Comparison of ENCODE assay signal across 11 mouse cellular contexts in genomic region chr9:56926025-56926360, GRCm38 (mm10). TPM values are rescaled to one million over a fixed set of nuclear protein-coding genes. Genes with fewer than 3 reads are reported as not detected.
DNase-seq lines count a peak whose midpoint lies in the region; ATAC-seq and TF ChIP-seq lines count a peak whose summit lies in the region.
"Had no signal": no experiment of that assay in that cellular context is flagged by ENCODE, and none has a peak within 500 bp of the region (broad histone marks: within the 10 kb centered on the region; RNA-seq: fewer than 3 reads in every experiment).

No protein-coding gene starts in this region.

- H3K27me3 ChIP-seq in cerebellum, adult 2 months (ENCODE audit: control insufficient read depth, insufficient read depth, low read length): no peaks in the 10 kb centered on the region
- no peaks in the 10 kb centered on the region for H3K27me3 ChIP-seq in kidney, postnatal 0 days (ENCODE audit: insufficient read depth, low read length)
- H3K27me3 ChIP-seq in hindbrain, embryonic 13.5 days: peaks cover 28% of the 10 kb centered on the region
- H3K27me3 ChIP-seq in liver, embryonic 16.5 days (ENCODE audit: control insufficient read depth, insufficient read depth, low read depth, low read length): peaks cover 19% of the 10 kb centered on the region
- H3K27me3 ChIP-seq: Patski had no signal

- H3K4me1 ChIP-seq in cerebellum, adult 2 months (ENCODE audit: control insufficient read depth, insufficient read depth, low read length): 0 out of 2 replicates have a peak, but pooled peaks cover 3% of the 10 kb centered on the region
- H3K4me1 ChIP-seq in kidney, postnatal 0 days (replicated peaks; ENCODE audit: insufficient read depth, low read length): peaks cover 42% of the 10 kb centered on the region
- H3K4me1 ChIP-seq in hindbrain, embryonic 13.5 days (replicated peaks): peaks cover 58% of the 10 kb centered on the region
- peaks cover 19% of the 10 kb centered on the region for H3K4me1 ChIP-seq in liver, embryonic 16.5 days (ENCODE audit: control insufficient read depth, low read depth, low read length)

- no peaks in the 10 kb centered on the region for H3K9me3 ChIP-seq in kidney, postnatal 0 days (replicated peaks; ENCODE audit: low read length)
- no peaks in the 10 kb centered on the region for H3K9me3 ChIP-seq in hindbrain, embryonic 13.5 days
- no peaks in the 10 kb centered on the region for H3K9me3 ChIP-seq in liver, embryonic 16.5 days (replicated peaks; ENCODE audit: control insufficient read depth, low read length)

- peaks cover 6% of the 10 kb centered on the region; the same call in 1 of the 2 replicates for H3K36me3 ChIP-seq in kidney, postnatal 0 days (ENCODE audit: insufficient read depth, low read length)
- H3K36me3 ChIP-seq in hindbrain, embryonic 13.5 days: peaks cover 7% of the 10 kb centered on the region
- 0 out of 2 replicates have a peak, but pooled peaks cover 5% of the 10 kb centered on the region for H3K36me3 ChIP-seq in liver, embryonic 16.5 days (ENCODE audit: control insufficient read depth, insufficient read depth)

- DNase-seq in cerebellum, adult 2 months: no peak
- DNase-seq in cerebellum, adult 9-11 months: no peak
- no peak for DNase-seq in kidney, postnatal 0 days (ENCODE audit: low spot score)
- DNase-seq in kidney, postnatal 25 days: no peak
- DNase-seq in c-Kit-positive CD71-positive TER-119-positive erythroid progenitor cells, embryonic 14.5 days (ENCODE audit: low spot score): no peak
- DNase-seq in right cerebral cortex, postnatal 14 days: no peak
- DNase-seq: kidney, adult 8-10 months had no signal

- H3K9ac ChIP-seq in kidney, postnatal 0 days (ENCODE audit: low read depth, low read length): 0 out of 2 replicates have a peak overlapping the region, but pooled peaks have one; percentile 79
- H3K9ac ChIP-seq in hindbrain, embryonic 13.5 days: no peak overlapping the region
- no peak overlapping the region for H3K9ac ChIP-seq in liver, embryonic 16.5 days (ENCODE audit: low read depth, low read length)

- no peak for TF ChIP-seq POLR2A in cerebellum, adult 2 months (IDR thresholded peaks at IDR 0.05; ENCODE audit: borderline replicate concordance, insufficient read depth, low read length)

- H3K4me2 ChIP-seq in kidney, postnatal 0 days (ENCODE audit: low read length): peak overlapping the region; percentile 94
- peak overlapping the region; percentile 85 for H3K4me2 ChIP-seq in hindbrain, embryonic 13.5 days
- peak overlapping the region; percentile 84; the same call in 1 of the 2 replicates for H3K4me2 ChIP-seq in liver, embryonic 16.5 days (ENCODE audit: low read depth, low read length)

- no peak overlapping the region for H3K4me3 ChIP-seq in cerebellum, adult 2 months (replicated peaks; ENCODE audit: insufficient read depth, low read depth, low read length)
- peak overlapping the region; percentile 6; the same call in 1 of the 2 replicates for H3K4me3 ChIP-seq in kidney, postnatal 0 days (replicated peaks; ENCODE audit: low read depth, low read length)
- no peak overlapping the region for H3K4me3 ChIP-seq in hindbrain, embryonic 13.5 days
- H3K4me3 ChIP-seq in liver, embryonic 16.5 days (ENCODE audit: low read depth, low read length): no peak overlapping the region
- H3K4me3 ChIP-seq: megakaryocyte, embryonic 14.5 days had no signal

- WGBS in cerebellum, adult 2 months: 97% methylated on average over 10 of the region's 10 CpGs
- WGBS in kidney, postnatal 0 days: 97% methylated on average over 10 of the region's 10 CpGs
- 96% methylated on average over 10 of the region's 10 CpGs for WGBS in hindbrain, embryonic 13.5 days
- WGBS in liver, embryonic 16.5 days (ENCODE audit: insufficient replicate concordance): 78% methylated on average over 10 of the region's 10 CpGs

- TF ChIP-seq CTCF in cerebellum, adult 2 months (IDR thresholded peaks at IDR 0.05; ENCODE audit: borderline replicate concordance, insufficient read depth, low read depth, low read length): no peak
- TF ChIP-seq CTCF in kidney, postnatal 0 days (IDR thresholded peaks at IDR 0.05; ENCODE audit: low read depth): no peak

- no peak for ATAC-seq in kidney, postnatal 0 days (replicated peaks; ENCODE audit: low FRiP score, low read depth)
- ATAC-seq in hindbrain, embryonic 13.5 days (ENCODE audit: low FRiP score): no peak
- ATAC-seq in liver, embryonic 16.5 days (ENCODE audit: low read depth): no peak
- ATAC-seq: Patski had no signal

- H3K27ac ChIP-seq in cerebellum, adult 2 months (ENCODE audit: insufficient read depth, low read length): 0 out of 2 replicates have a peak overlapping the region, but pooled peaks have one; percentile 23
- H3K27ac ChIP-seq in kidney, postnatal 0 days: no peak overlapping the region
- H3K27ac ChIP-seq in hindbrain, embryonic 13.5 days: no peak overlapping the region
- H3K27ac ChIP-seq in liver, embryonic 16.5 days (ENCODE audit: low read length): no peak overlapping the region

RNA-seq across cellular contexts. Expression of gene Snx33, which starts 2.2 kb away (rescaled TPM):
- 8.4 and 10.3 TPM in 2 replicates for polyA plus RNA-seq in cerebellum, adult 2 months (2012; rRNA removed)
- polyA plus RNA-seq in kidney, postnatal 0 days (2015; fragmentation: Nextera tagmentation; extraction: Ambion mirVana): 8.4 and 8.5 TPM in 2 replicates
- 2.9 and 3.7 TPM in 2 replicates for polyA plus RNA-seq in hindbrain, embryonic 13.5 days (2015; fragmentation: Nextera tagmentation; extraction: Ambion mirVana)
- 1.8 and 1.9 TPM in 2 replicates for polyA plus RNA-seq in liver, embryonic 16.5 days (2015; fragmentation: Nextera tagmentation; extraction: Ambion mirVana)

RNA-seq across cellular contexts. Expression of gene Imp3, which starts 11.3 kb away (rescaled TPM):
- 89.3 and 93.8 TPM in 2 replicates for polyA plus RNA-seq in cerebellum, adult 2 months (2012; rRNA removed)
- 112 and 123 TPM in 2 replicates for polyA plus RNA-seq in kidney, postnatal 0 days (2015; fragmentation: Nextera tagmentation; extraction: Ambion mirVana)
- polyA plus RNA-seq in hindbrain, embryonic 13.5 days (2015; fragmentation: Nextera tagmentation; extraction: Ambion mirVana): 74.5 and 74.8 TPM in 2 replicates
- 38.1 and 42.0 TPM in 2 replicates for polyA plus RNA-seq in liver, embryonic 16.5 days (2015; fragmentation: Nextera tagmentation; extraction: Ambion mirVana)

RNA-seq across cellular contexts. Expression of gene Snupn, which starts 24.7 kb away (rescaled TPM):
- polyA plus RNA-seq in cerebellum, adult 2 months (2012; rRNA removed): 16.3 and 17.6 TPM in 2 replicates
- 19.3 and 20.6 TPM in 2 replicates for polyA plus RNA-seq in kidney, postnatal 0 days (2015; fragmentation: Nextera tagmentation; extraction: Ambion mirVana)
- 28.5 and 31.5 TPM in 2 replicates for polyA plus RNA-seq in hindbrain, embryonic 13.5 days (2015; fragmentation: Nextera tagmentation; extraction: Ambion mirVana)
- 7.1 and 7.8 TPM in 2 replicates for polyA plus RNA-seq in liver, embryonic 16.5 days (2015; fragmentation: Nextera tagmentation; extraction: Ambion mirVana)
